In genomic region chr6:34865213-34865612, GRCm38 (mm10) we compare ENCODE assay signal across 14 mouse cellular contexts. TPM values are rescaled to one million over a fixed set of nuclear protein-coding genes. Genes with fewer than 3 reads are reported as not detected.
DNase-seq lines count a peak whose midpoint lies in the region; ATAC-seq and TF ChIP-seq lines count a peak whose summit lies in the region.
"Had no signal": no experiment of that assay in that cellular context is flagged by ENCODE, and none has a peak within 500 bp of the region (broad histone marks: within the 10 kb centered on the region; RNA-seq: fewer than 3 reads in every experiment).

No protein-coding gene starts in this region.

- ATAC-seq in kidney, embryonic 16.5 days (ENCODE audit: low FRiP score, low TSS enrichment), result no peak
- no peak for ATAC-seq in frontal cortex, adult (ENCODE audit: low TSS enrichment)

- H3K79me2 ChIP-seq in MEL (ENCODE audit: control insufficient read depth, insufficient read depth, low read length, poor library complexity), result peaks cover 3% of the 10 kb centered on the region; the same call in 1 of the 2 replicates

- H3K9ac ChIP-seq in MEL (ENCODE audit: control insufficient read depth, low read depth, low read length, poor library complexity, severe bottlenecking), result no peak overlapping the region
- H3K9ac ChIP-seq in kidney, embryonic 16.5 days (replicated peaks; ENCODE audit: low read length), result no peak overlapping the region
- H3K9ac ChIP-seq: hindbrain, embryonic 13.5 days had no signal

- H3K4me3 ChIP-seq in MEL (ENCODE audit: control insufficient read depth in 1 of 2, insufficient read depth in 1 of 2, low read depth in 2 of 2, low read length in 2 of 2), result no peak overlapping the region
- H3K4me3 ChIP-seq in kidney, embryonic 16.5 days (ENCODE audit: low read length), result no peak overlapping the region
- H3K4me3 ChIP-seq: hindbrain, embryonic 13.5 days had no signal

- no peak overlapping the region for H3K4me2 ChIP-seq in kidney, embryonic 16.5 days (replicated peaks; ENCODE audit: low read depth, low read length)
- H3K4me2 ChIP-seq: hindbrain, embryonic 13.5 days had no signal

- TF ChIP-seq EP300 in MEL (IDR thresholded peaks at IDR 0.05; ENCODE audit: low read depth in 1 of 2, low read length in 2 of 2), result no peak

- no peaks in the 10 kb centered on the region for H3K9me3 ChIP-seq in MEL (replicated peaks; ENCODE audit: insufficient read depth, low read length)
- no peaks in the 10 kb centered on the region for H3K9me3 ChIP-seq in kidney, embryonic 16.5 days (ENCODE audit: low read length)
- H3K9me3 ChIP-seq: hindbrain, embryonic 13.5 days had no signal

- no peak for TF ChIP-seq POLR2A in MEL (IDR thresholded peaks at IDR 0.05; ENCODE audit: control insufficient read depth in 1 of 2, insufficient read depth in 1 of 2, low read depth in 1 of 2, low read length in 2 of 2, poor library complexity in 1 of 2)

- no peak for TF ChIP-seq RAD21 in MEL (IDR thresholded peaks at IDR 0.05; ENCODE audit: low read depth, low read length)

- peak; percentile 55 for DNase-seq in kidney, adult 18-20 months
- no peak for DNase-seq in kidney, postnatal 36 days
- no peak for DNase-seq in MEL (ENCODE audit: low read depth, low spot score)
- peak; percentile 66 for DNase-seq in heart, adult 8-10 months (ENCODE audit: low spot score)
- DNase-seq in thymus, postnatal 0 days (ENCODE audit: low spot score), result no peak
- no peak for DNase-seq in adrenal gland, adult 18-20 months (ENCODE audit: low spot score in 2 of 2)
- DNase-seq: cerebellum, adult 18-20 months; right cerebral cortex, adult 18-20 months; thymus, postnatal 36 days had no signal

- peak overlapping the region; percentile 59; the same call in 1 of the 2 replicates for H3K27ac ChIP-seq in MEL (ENCODE audit: control insufficient read depth, low read depth, low read length)
- peak overlapping the region; percentile 72; the same call in 1 of the 2 replicates for H3K27ac ChIP-seq in kidney, embryonic 16.5 days (ENCODE audit: low read length)
- H3K27ac ChIP-seq: hindbrain, embryonic 13.5 days had no signal

- H3K4me1 ChIP-seq in MEL (ENCODE audit: control insufficient read depth in 1 of 2, insufficient read depth in 2 of 2, low read length in 2 of 2), result peaks cover 12 to 49% of the 10 kb centered on the region in 2 experiments
- peaks cover 35% of the 10 kb centered on the region for H3K4me1 ChIP-seq in kidney, embryonic 16.5 days (ENCODE audit: insufficient read depth, low read length)

- TF ChIP-seq CTCF in MEL (IDR thresholded peaks at IDR 0.05 in 2 of 3, conservative IDR thresholded peaks at IDR 0.05 in 1 of 3; ENCODE audit: control insufficient read depth in 1 of 3, insufficient read depth in 1 of 3, low read depth in 2 of 3, low read length in 3 of 3, poor library complexity in 1 of 3, severe bottlenecking in 1 of 3), result no peak

- H3K27me3 ChIP-seq in MEL (ENCODE audit: control insufficient read depth in 1 of 2, insufficient read depth in 2 of 2, low read length in 2 of 2), result no peaks in the 10 kb centered on the region
- no peaks in the 10 kb centered on the region for H3K27me3 ChIP-seq in kidney, embryonic 16.5 days (ENCODE audit: insufficient read depth, low read length)
- H3K27me3 ChIP-seq: hindbrain, embryonic 13.5 days had no signal

- H3K36me3 ChIP-seq in MEL (ENCODE audit: control insufficient read depth in 1 of 2, insufficient read depth in 2 of 2, low read length in 2 of 2), result peaks cover 0 to 41% of the 10 kb centered on the region in 2 experiments; a peak in 2 of 4 replicates
- no peaks in the 10 kb centered on the region for H3K36me3 ChIP-seq in kidney, embryonic 16.5 days (ENCODE audit: insufficient read depth, low read length)
- H3K36me3 ChIP-seq: hindbrain, embryonic 13.5 days had no signal

- 46% methylated on average over 5 of the region's 5 CpGs for WGBS in kidney, embryonic 16.5 days

TF ChIP-seq in MEL, 35 proteins besides CTCF, POLR2A, EP300 and RAD21:
- TF ChIP-seq NRF1 (IDR thresholded peaks at IDR 0.05; ENCODE audit: insufficient read depth, low read depth, low read length, poor library complexity, severe bottlenecking), result no peak
- no peak for TF ChIP-seq MAFK (IDR thresholded peaks at IDR 0.05; ENCODE audit: borderline replicate concordance, low read depth, low read length)
- TF ChIP-seq KAT2A (conservative IDR thresholded peaks at IDR 0.05; ENCODE audit: low read depth, low read length), result no peak
- no peak for TF ChIP-seq HCFC1 (IDR thresholded peaks at IDR 0.05; ENCODE audit: low read depth, low read length)
- TF ChIP-seq TBP (IDR thresholded peaks at IDR 0.05; ENCODE audit: low read depth, low read length), result no peak
- TF ChIP-seq CHD1 (IDR thresholded peaks at IDR 0.05; ENCODE audit: low read depth, low read length), result no peak
- TF ChIP-seq SMC3 (IDR thresholded peaks at IDR 0.05; ENCODE audit: low read depth, low read length), result no peak
- no peak for TF ChIP-seq MAX (IDR thresholded peaks at IDR 0.05; ENCODE audit: low read length)
- no peak for TF ChIP-seq POLR2AphosphoS2 (IDR thresholded peaks at IDR 0.05; ENCODE audit: low read length)
- no peak for TF ChIP-seq GATA1 (IDR thresholded peaks at IDR 0.05; ENCODE audit: low read depth, low read length)
- no peak for TF ChIP-seq RCOR1 (IDR thresholded peaks at IDR 0.05; ENCODE audit: low read depth, low read length)
- TF ChIP-seq UBTF (IDR thresholded peaks at IDR 0.05; ENCODE audit: borderline replicate concordance, insufficient read depth, low read depth, low read length), result no peak
- TF ChIP-seq BHLHE40 (IDR thresholded peaks at IDR 0.05; ENCODE audit: borderline replicate concordance, low read depth, low read length), result no peak
- no peak for TF ChIP-seq ETS1 (IDR thresholded peaks at IDR 0.05; ENCODE audit: low read depth, low read length)
- no peak for TF ChIP-seq ZC3H11A (IDR thresholded peaks at IDR 0.05; ENCODE audit: low read depth, low read length)
- TF ChIP-seq GABPA (IDR thresholded peaks at IDR 0.05; ENCODE audit: low read depth, low read length), result no peak
- no peak for TF ChIP-seq CHD2 (IDR thresholded peaks at IDR 0.05; ENCODE audit: low read length)
TF ChIP-seq in MEL: peak in this region for 0.

RNA-seq across cellular contexts. Expression of gene Tmem140, which starts 2.3 kb away (rescaled TPM):
- total RNA-seq in MEL (2012; rRNA removed), result 2.5 TPM in 2 replicates
- polyA plus RNA-seq in MEL (2012; ENCODE audit: insufficient read depth in 1 of 2, insufficient read length in 2 of 2, low read depth in 1 of 2, low replicate concordance in 2 of 2, missing spikeins in 1 of 2), result 1 to 10 TPM in 1 of 2 experiments, not detected in 1; 4.0 TPM
- 10 to 100 TPM; 17.8 to 27.1 (median 24.5) TPM for total RNA-seq in heart, adult 8-10 months (2022)
- 2.8 and 3.1 TPM in 2 replicates for polyA plus RNA-seq in kidney, embryonic 16.5 days (2015; fragmentation: Nextera tagmentation; extraction: Ambion mirVana)
- polyA plus RNA-seq in thymus, postnatal 0 days (2015; fragmentation: Nextera tagmentation; extraction: Ambion mirVana), result 8.4 and 10.0 TPM in 2 replicates
- 10 to 100 TPM; 23.8 to 39.5 TPM for total RNA-seq in adrenal gland, adult 18-20 months (2021)

RNA-seq across cellular contexts. Expression of gene Cyren, which starts 12.6 kb away (rescaled TPM):
- total RNA-seq in MEL (2012; rRNA removed), result 9.4 and 10.1 TPM in 2 replicates
- polyA plus RNA-seq in MEL (2012; ENCODE audit: insufficient read depth in 1 of 2, insufficient read length in 2 of 2, low read depth in 1 of 2, low replicate concordance in 2 of 2, missing spikeins in 1 of 2), result 10 to 100 TPM in 1 of 2 experiments, not detected in 1; 15.9 TPM
- 1 to 10 TPM; 3.7 to 4.2 (median 3.8) TPM for total RNA-seq in heart, adult 8-10 months (2022)
- polyA plus RNA-seq in kidney, embryonic 16.5 days (2015; fragmentation: Nextera tagmentation; extraction: Ambion mirVana), result 15.2 and 15.4 TPM in 2 replicates
- 14.5 and 15.1 TPM in 2 replicates for polyA plus RNA-seq in thymus, postnatal 0 days (2015; fragmentation: Nextera tagmentation; extraction: Ambion mirVana)
- total RNA-seq in adrenal gland, adult 18-20 months (2021), result 1 to 10 TPM; 6.9 to 7.6 TPM

RNA-seq across cellular contexts. Expression of gene Wdr91, which starts 45.5 kb away (rescaled TPM):
- 11.7 and 13.7 TPM in 2 replicates for total RNA-seq in MEL (2012; rRNA removed)
- 10 to 100 TPM in 1 of 2 experiments, not detected in 1; 24.1 TPM for polyA plus RNA-seq in MEL (2012; ENCODE audit: insufficient read depth in 1 of 2, insufficient read length in 2 of 2, low read depth in 1 of 2, low replicate concordance in 2 of 2, missing spikeins in 1 of 2)
- 10 to 100 TPM; 11.6 to 15.9 (median 13.3) TPM for total RNA-seq in heart, adult 8-10 months (2022)
- polyA plus RNA-seq in kidney, embryonic 16.5 days (2015; fragmentation: Nextera tagmentation; extraction: Ambion mirVana), result 11.2 and 11.3 TPM in 2 replicates
- polyA plus RNA-seq in thymus, postnatal 0 days (2015; fragmentation: Nextera tagmentation; extraction: Ambion mirVana), result 15.4 and 17.6 TPM in 2 replicates
- total RNA-seq in adrenal gland, adult 18-20 months (2021), result 10 to 100 TPM; 13.0 to 18.6 TPM

RNA-seq across cellular contexts. Expression of gene Stra8, which starts 54.8 kb away (rescaled TPM):
- not detected in 2 replicates for total RNA-seq in MEL (2012; rRNA removed)
- not detected for polyA plus RNA-seq in MEL (2012; ENCODE audit: insufficient read depth in 1 of 2, insufficient read length in 2 of 2, low read depth in 1 of 2, low replicate concordance in 2 of 2, missing spikeins in 1 of 2)
- total RNA-seq in heart, adult 8-10 months (2022), result not detected
- not detected in 2 replicates for polyA plus RNA-seq in kidney, embryonic 16.5 days (2015; fragmentation: Nextera tagmentation; extraction: Ambion mirVana)
- 1.6 and 2.0 TPM in 2 replicates for polyA plus RNA-seq in thymus, postnatal 0 days (2015; fragmentation: Nextera tagmentation; extraction: Ambion mirVana)
- not detected for total RNA-seq in adrenal gland, adult 18-20 months (2021)
- total RNA-seq: left cerebral cortex, postnatal 10 days had no signal
- polyA plus RNA-seq: forebrain, embryonic 11.5 days; hindbrain, embryonic 13.5 days had no signal

Comparison
In these comparisons a context has a peak if more than half of its experiments do, and no peak if none do; other contexts are left out.
1. DNase-seq: peak in kidney, adult 18-20 months (single experiment) and heart, adult 8-10 months (single experiment); none in kidney, postnatal 36 days (0 of 2), MEL (single experiment), thymus, postnatal 0 days (single experiment) and adrenal gland, adult 18-20 months (0 of 2).